Mouse (Mus musculus): ENCODE measurements around the gene Ndel1.
"Not testable (repeated sequence)": the region's sequence is repeated elsewhere in the genome, so short reads cannot be mapped to it uniquely, and the experiment has no call there.

The Ndel1 gene

GRCm38 (mm10) chr11:68851644-68852485 is 19.8 kb downstream of the Ndel1 start:
- no peak for DNase-seq (ENCODE audit: low spot score)

- DNase-seq (ENCODE audit: low spot score), result no peak
These were observed 20.8 kb downstream of the Ndel1 start for GRCm38 (mm10) chr11:68850862-68851261.

- DNase-seq (ENCODE audit: low spot score), result no peak
These were observed 32.1 kb downstream of the Ndel1 start for GRCm38 (mm10) chr11:68839606-68840005.

- no peak for DNase-seq (ENCODE audit: low spot score)
These were observed 36.6 kb downstream of the Ndel1 start for GRCm38 (mm10) chr11:68835034-68835433.

GRCm38 (mm10) chr11:68833593-68833992 is 38.1 kb downstream of the Ndel1 start:
- DNase-seq (ENCODE audit: low spot score), result no peak

GRCm38 (mm10) chr11:68832793-68833192 is 38.9 kb downstream of the Ndel1 start:
- no peak for DNase-seq (ENCODE audit: low spot score)

- not testable (repeated sequence) for DNase-seq (ENCODE audit: low spot score)
These were observed 40.1 kb downstream of the Ndel1 start for GRCm38 (mm10) chr11:68831580-68831979.

GRCm38 (mm10) chr11:68826735-68827134 is 44.9 kb downstream of the Ndel1 start:
- no peak for DNase-seq (ENCODE audit: low spot score)

- DNase-seq (ENCODE audit: low spot score), result no peak
These were observed 49.3 kb downstream of the Ndel1 start for GRCm38 (mm10) chr11:68822326-68822725.

GRCm38 (mm10) chr11:68819226-68819805 is 52.3 kb downstream of the Ndel1 start:
- no peak for DNase-seq (ENCODE audit: low spot score)

- DNase-seq (ENCODE audit: low spot score), result no peak
These were observed 53.2 kb downstream of the Ndel1 start for GRCm38 (mm10) chr11:68818416-68818815.

GRCm38 (mm10) chr11:68811881-68812577 is 59.6 kb downstream of the Ndel1 start:
- no peak for DNase-seq (ENCODE audit: low spot score)

- DNase-seq (ENCODE audit: low spot score), result peak; percentile 64
These were observed 63.9 kb downstream of the Ndel1 start for GRCm38 (mm10) chr11:68807787-68808186.

GRCm38 (mm10) chr11:68805148-68805547 is 66.5 kb downstream of the Ndel1 start:
- DNase-seq (ENCODE audit: low spot score), result peak; percentile 60

GRCm38 (mm10) chr11:68798258-68798657 is 73.4 kb downstream of the Ndel1 start:
- DNase-seq (ENCODE audit: low spot score), result no peak

GRCm38 (mm10) chr11:68791794-68792193 is 79.9 kb downstream of the Ndel1 start:
- DNase-seq (ENCODE audit: low spot score), result no peak

- DNase-seq (ENCODE audit: low spot score), result no peak
These were observed 80.9 kb downstream of the Ndel1 start for GRCm38 (mm10) chr11:68790720-68791119.

- no peak for DNase-seq (ENCODE audit: low spot score)
These were observed 84.4 kb downstream of the Ndel1 start for GRCm38 (mm10) chr11:68787222-68787621.

- no peak for DNase-seq (ENCODE audit: low spot score)
These were observed 85.8 kb downstream of the Ndel1 start for GRCm38 (mm10) chr11:68785813-68786212.

- DNase-seq (ENCODE audit: low spot score), result peak; percentile 33
These were observed 89.3 kb downstream of the Ndel1 start for GRCm38 (mm10) chr11:68782336-68782735.

- no peak for DNase-seq (ENCODE audit: low spot score)
These were observed 91.1 kb downstream of the Ndel1 start for GRCm38 (mm10) chr11:68780466-68781114.

- no peak for DNase-seq (ENCODE audit: low spot score)
These were observed 91.8 kb downstream of the Ndel1 start for GRCm38 (mm10) chr11:68779735-68780465.

Data from adipocyte (in vitro differentiated cells).